Mouse (Mus musculus): ENCODE measurements around the gene Cyb5d2. TPM values are rescaled to one million over a fixed set of nuclear protein-coding genes. Genes with fewer than 3 reads are reported as not detected.

The Cyb5d2 gene
- polyA plus RNA-seq, 1 experiment from 2014 or later, result 4.7 TPM

Other genes with a start within 250 kb of the Cyb5d2 start
- gene Spns3, start 245.6 kb downstream of the Cyb5d2 start, polyA plus RNA-seq (2016; fragmentation: Nextera tagmentation; extraction: Ambion mirVana), result 0.20 TPM in 1 of 2 replicates, not detected in the other
- gene Ube2g1, start 188.9 kb downstream of the Cyb5d2 start, polyA plus RNA-seq (2016; fragmentation: Nextera tagmentation; extraction: Ambion mirVana), result 82.5 and 87.6 TPM in 2 replicates
- gene Ankfy1, start 106.1 kb downstream of the Cyb5d2 start, polyA plus RNA-seq (2016; fragmentation: Nextera tagmentation; extraction: Ambion mirVana), result 25.5 and 27.7 TPM in 2 replicates
- gene Zzef1, start 84 bp upstream of the Cyb5d2 start, polyA plus RNA-seq (2016; fragmentation: Nextera tagmentation; extraction: Ambion mirVana), result 6.2 and 7.5 TPM in 2 replicates
- 1.2 and 1.6 TPM in 2 replicates for gene Atp2a3, start 165.0 kb upstream of the Cyb5d2 start, polyA plus RNA-seq (2016; fragmentation: Nextera tagmentation; extraction: Ambion mirVana)
- 1.4 TPM in 2 replicates for gene P2rx1, start 203.0 kb upstream of the Cyb5d2 start, polyA plus RNA-seq (2016; fragmentation: Nextera tagmentation; extraction: Ambion mirVana)
- gene Camkk1, start 222.9 kb upstream of the Cyb5d2 start, polyA plus RNA-seq (2016; fragmentation: Nextera tagmentation; extraction: Ambion mirVana), result 4.6 and 5.4 TPM in 2 replicates